Mouse (Mus musculus) CH12.LX (cell line): ENCODE results near the gene Cotl1.

Experiments used
- CTCF ChIP-seq, 2 experiments: IDR thresholded peaks in 1 of 2; conservative IDR thresholded peaks in 1 of 2; 2 replicates each; pipeline ENCODE4 v1.5.1; 2011 to 2012; ENCODE audit warnings: low read depth in 2 of 2, low read length in 2 of 2, improper control_type of control experiment in 1 of 2, inconsistent platforms in 1 of 2, mild to moderate bottlenecking in 1 of 2, moderate library complexity in 1 of 2
- EP300 ChIP-seq: IDR thresholded peaks from 2 replicates; pipeline ENCODE4 v1.6.1; 2011; ENCODE audit warnings: low read length, improper control_type of control experiment
- IRF4 ChIP-seq: IDR thresholded peaks from 2 replicates; pipeline ENCODE4 v1.6.1; 2014; ENCODE audit warnings: low read depth, mild to moderate bottlenecking, inconsistent platforms, low read length, improper control_type of control experiment
- JUND ChIP-seq: conservative IDR thresholded peaks from 2 replicates; pipeline ENCODE4 v1.6.1; 2011; ENCODE audit warnings: low read depth, low read length, improper control_type of control experiment
- MAZ ChIP-seq: IDR thresholded peaks from 2 replicates; pipeline ENCODE4 v1.6.1; 2012; ENCODE audit warnings: low read depth, mild to moderate bottlenecking, inconsistent platforms, low read length, improper control_type of control experiment, moderate library complexity
- MXI1 ChIP-seq: IDR thresholded peaks from 2 replicates; pipeline ENCODE4 v1.6.1; 2011; ENCODE audit warnings: mild to moderate bottlenecking, low read depth, low read length, improper control_type of control experiment
- NELFE ChIP-seq: IDR thresholded peaks from 2 replicates; pipeline ENCODE4 v1.6.1; 2011; ENCODE audit warnings: low read depth, low read length, improper control_type of control experiment
- POLR2A ChIP-seq: IDR thresholded peaks from 2 replicates; pipeline ENCODE4 v1.6.1; 2011; ENCODE audit warnings: low read depth, mild to moderate bottlenecking, improper control_type of control experiment, low read length
- POLR2AphosphoS2 ChIP-seq: IDR thresholded peaks from 2 replicates; pipeline ENCODE4 v1.6.1; 2011; ENCODE audit warnings: low read depth, low read length, improper control_type of control experiment
- TCF12 ChIP-seq: IDR thresholded peaks from 2 replicates; pipeline ENCODE4 v1.6.1; 2014; ENCODE audit warnings: low read depth, mild to moderate bottlenecking, inconsistent platforms, low read length, improper control_type of control experiment
- USF1 ChIP-seq: IDR thresholded peaks from 2 replicates; pipeline ENCODE4 v1.6.1; 2014; ENCODE audit warnings: low read depth, mild to moderate bottlenecking, inconsistent platforms, low read length, improper control_type of control experiment

GRCm38 (mm10) chr8:119765761-119766444 is 74.4 kb downstream of the Cotl1 start:
- no peak for TF ChIP-seq POLR2A
- no peak for TF ChIP-seq MAZ
- no peak for TF ChIP-seq TCF12
- no peak for TF ChIP-seq IRF4
- no peak for TF ChIP-seq NELFE
- no peak for TF ChIP-seq USF1
- TF ChIP-seq MXI1, result no peak
- no peak for TF ChIP-seq CTCF (conservative IDR thresholded peaks at IDR 0.05 in 1 of 2, IDR thresholded peaks at IDR 0.05 in 1 of 2; ENCODE audit: low read depth in 2 of 2, low read length in 2 of 2)
- no peak for TF ChIP-seq EP300
- no peak for TF ChIP-seq JUND
- TF ChIP-seq POLR2AphosphoS2, result no peak
